Mouse (Mus musculus) kidney, embryonic 14.5 days (tissue): Measurements from ENCODE around the gene Arhgef15. TPM values are rescaled to one million over a fixed set of nuclear protein-coding genes. Genes with fewer than 3 reads are reported as not detected.

ENCODE experiments used
- ATAC-seq: fragments of 200-750 bp; cut with Nextera tagmentation; 2 replicates; pipeline ENCODE4 v1.8.0; 2017; ENCODE audit warnings: moderate number of reproducible peaks, mild to moderate bottlenecking, moderate TSS enrichment, moderate library complexity; ENCODE audit not compliant: low FRiP score, low TSS enrichment
- H3K27ac ChIP-seq: fragments of 300-500 bp; sonication (generic); 2 replicates; pipeline ENCODE4 v1.5.1; 2014; ENCODE audit warnings: low read depth, mild to moderate bottlenecking, low read length, moderate library complexity, mixed read lengths
- H3K27me3 ChIP-seq: fragments of 300-500 bp; sonication (generic); 2 replicates; pipeline ENCODE4 v1.6.1; 2014; ENCODE audit warnings: mild to moderate bottlenecking, low read length; ENCODE audit not compliant: control insufficient read depth, insufficient read depth
- H3K36me3 ChIP-seq: fragments of 300-500 bp; sonication (generic); 2 replicates; pipeline ENCODE4 v1.6.1; 2014; ENCODE audit warnings: low read length, mixed read lengths; ENCODE audit not compliant: control insufficient read depth, insufficient read depth
- H3K4me1 ChIP-seq: fragments of 300-500 bp; sonication (generic); 2 replicates; pipeline ENCODE4 v1.6.1; 2014; ENCODE audit warnings: low read length, mixed read lengths; ENCODE audit not compliant: control insufficient read depth, insufficient read depth
- H3K4me2 ChIP-seq: fragments of 300-500 bp; sonication (generic); replicated peaks from 2 replicates; pipeline ENCODE4 v1.6.1; 2014; ENCODE audit warnings: low read depth, mild to moderate bottlenecking, low read length
- H3K4me3 ChIP-seq: fragments of 300-500 bp; sonication (generic); 2 replicates; pipeline ENCODE4 v1.5.1; 2014; ENCODE audit warnings: mild to moderate bottlenecking, low read length
- H3K9ac ChIP-seq: fragments of 300-500 bp; sonication (generic); 2 replicates; pipeline ENCODE4 v1.6.1; 2014; ENCODE audit warnings: low read depth, mild to moderate bottlenecking, low read length, moderate library complexity
- H3K9me3 ChIP-seq: fragments of 300-500 bp; sonication (generic); 2 replicates; pipeline ENCODE4 v1.6.1; 2016; ENCODE audit warnings: low read length; ENCODE audit not compliant: control insufficient read depth
- WGBS: fragments of 180-500 bp; shearing (Covaris S2); extraction: QIAGEN DNeasy Blood & Tissue Kit; methylation state at CpG from one replicate; pipeline ENCODE4 v1.1.7; 2014; 5-methylcytosine and 5-hydroxymethylcytosine counted together
- polyA plus RNA-seq: library from polyadenylated mRNA; unstranded; fragments of >200 nt; fragmentation: Nextera tagmentation; extraction: Ambion mirVana; gene quantifications from 2 replicates; pipeline ENCODE4 v1.2.1, GENCODE M21; 2014

Gene Arhgef15
- polyA plus RNA-seq, 1 experiment from 2014 or later: 15.9 TPM

DNA sequence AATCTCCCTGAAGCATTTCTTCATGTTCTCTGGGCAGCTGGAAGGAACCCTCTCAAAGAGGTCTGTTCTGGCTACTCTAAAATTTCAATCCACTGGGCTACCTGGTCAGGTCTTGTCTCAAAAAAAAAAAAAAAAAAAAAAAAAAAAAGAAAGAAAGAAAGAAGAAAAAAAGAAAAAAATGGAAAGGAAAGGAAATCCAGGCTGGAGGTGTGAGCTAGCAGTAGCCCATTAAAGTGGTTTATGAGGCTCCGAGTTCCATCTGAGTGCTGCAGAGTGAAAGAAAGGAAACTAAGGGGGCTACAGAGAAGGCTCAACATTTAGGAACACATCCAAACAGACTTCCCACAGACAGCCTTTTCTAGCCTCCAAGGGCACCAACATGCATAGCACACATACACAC, 691 bp upstream of the Arhgef15 start:
- Histone ChIP-seq H3K4me3 (no peak overlapping the region), H3K9me3 (no peaks in the 10 kb centered on the region), H3K36me3 (no peaks in the 10 kb centered on the region), H3K27me3 (peaks cover 15% of the 10 kb centered on the region), H3K9ac (no peak overlapping the region), H3K27ac (no peak overlapping the region), H3K4me1 (no peaks in the 10 kb centered on the region; the same call in 1 of the 2 replicates), H3K4me2 (no peak overlapping the region)
- no peak for ATAC-seq
- 80% methylated on average over 1 of the region's 1 CpGs for WGBS

DNA sequence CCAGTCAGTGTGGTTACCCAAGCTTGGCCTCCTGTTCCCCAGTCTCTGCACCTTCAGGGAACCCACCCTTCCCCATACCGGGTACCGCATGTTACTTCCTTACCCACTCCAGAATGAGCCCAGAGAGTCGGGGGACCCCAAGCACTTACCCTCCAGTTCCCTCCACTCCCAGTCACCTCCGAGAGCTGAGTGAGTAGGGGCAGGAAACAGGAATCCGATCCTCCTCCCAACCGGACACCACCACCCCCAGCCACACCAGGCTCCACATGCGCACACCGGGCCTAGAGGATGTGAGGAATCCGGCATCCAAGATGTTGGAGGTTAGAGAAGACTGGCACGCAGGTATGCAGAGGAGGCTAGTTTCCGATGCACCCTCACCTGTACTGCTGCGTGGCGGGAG, 583 bp downstream of the Arhgef15 start:
- H3K27ac ChIP-seq: peak overlapping the region; percentile 60; the same call in 1 of the 2 replicates
- H3K9me3 ChIP-seq: no peaks in the 10 kb centered on the region
- H3K4me3 ChIP-seq: peak overlapping the region; percentile 30
- no peaks in the 10 kb centered on the region for H3K36me3 ChIP-seq
- H3K4me1 ChIP-seq: no peaks in the 10 kb centered on the region; the same call in 1 of the 2 replicates
- 27% methylated on average over 13 of the region's 13 CpGs for WGBS
- H3K4me2 ChIP-seq: peak overlapping the region; percentile 6; the same call in 1 of the 2 replicates
- no peak overlapping the region; the same call in 1 of the 2 replicates for H3K9ac ChIP-seq
- H3K27me3 ChIP-seq: peaks cover 16% of the 10 kb centered on the region
- peak; percentile 40 for ATAC-seq

DNA sequence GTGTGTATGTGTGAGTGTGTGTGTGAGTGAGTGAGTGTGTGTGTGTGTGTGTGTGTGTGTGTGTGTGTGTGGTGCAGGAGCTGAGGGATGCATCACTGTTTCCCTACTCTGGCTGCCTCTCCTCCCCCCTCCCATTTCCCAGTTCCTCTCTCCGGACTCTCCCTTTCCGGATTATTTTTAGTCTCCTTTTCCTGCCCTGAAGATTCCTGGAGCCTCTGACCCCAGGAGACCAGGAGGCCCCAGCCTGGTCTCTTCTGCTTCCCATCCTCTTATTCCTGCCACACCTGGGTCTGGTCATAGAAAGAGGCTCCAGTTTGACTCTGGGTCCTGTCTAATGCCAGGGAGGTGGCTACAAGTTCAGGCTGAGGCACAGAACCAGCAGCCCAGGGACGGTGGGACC, 1.2 kb downstream of the Arhgef15 start:
- no peaks in the 10 kb centered on the region for H3K9me3 ChIP-seq
- 34% methylated on average over 3 of the region's 3 CpGs for WGBS
- H3K9ac ChIP-seq: no peak overlapping the region
- H3K36me3 ChIP-seq: no peaks in the 10 kb centered on the region
- H3K27me3 ChIP-seq: peaks cover 16% of the 10 kb centered on the region
- no peaks in the 10 kb centered on the region; the same call in 1 of the 2 replicates for H3K4me1 ChIP-seq
- peak overlapping the region; percentile 20; the same call in 1 of the 2 replicates for H3K27ac ChIP-seq
- peak overlapping the region; percentile 30 for H3K4me3 ChIP-seq
- peak overlapping the region; percentile 6; the same call in 1 of the 2 replicates for H3K4me2 ChIP-seq
- no peak for ATAC-seq

DNA sequence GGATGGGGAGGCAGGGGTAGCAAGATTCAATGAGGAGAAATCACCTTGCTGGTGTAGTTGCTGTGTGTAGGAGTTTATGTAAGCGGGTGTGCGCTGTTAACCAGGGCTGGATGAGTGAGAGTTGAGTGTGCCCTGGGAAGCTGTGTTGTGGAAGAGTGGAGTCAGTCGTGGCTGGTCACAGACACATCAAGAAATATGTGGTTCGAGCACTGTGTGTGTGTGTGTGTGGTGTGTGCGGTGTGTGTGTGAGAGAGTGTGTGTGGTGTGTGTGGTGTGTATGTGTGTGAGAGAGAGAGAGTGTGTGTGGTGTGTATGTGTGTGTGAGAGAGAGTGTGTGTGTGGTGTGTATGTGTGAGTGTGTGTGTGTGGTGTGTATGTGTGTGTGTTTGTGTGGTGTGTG, 1.8 kb downstream of the Arhgef15 start:
- WGBS: 59% methylated on average over 5 of the region's 5 CpGs
- no peaks in the 10 kb centered on the region for H3K9me3 ChIP-seq
- no peaks in the 10 kb centered on the region for H3K36me3 ChIP-seq
- peak overlapping the region; percentile 29; the same call in 1 of the 2 replicates for H3K4me3 ChIP-seq
- H3K4me1 ChIP-seq: no peaks in the 10 kb centered on the region; the same call in 1 of the 2 replicates
- no peak overlapping the region for H3K27ac ChIP-seq
- ATAC-seq: peak; percentile 13; the same call in 1 of the 2 replicates
- peak overlapping the region; percentile 47 for H3K4me2 ChIP-seq
- H3K9ac ChIP-seq: no peak overlapping the region
- peaks cover 16% of the 10 kb centered on the region for H3K27me3 ChIP-seq

DNA sequence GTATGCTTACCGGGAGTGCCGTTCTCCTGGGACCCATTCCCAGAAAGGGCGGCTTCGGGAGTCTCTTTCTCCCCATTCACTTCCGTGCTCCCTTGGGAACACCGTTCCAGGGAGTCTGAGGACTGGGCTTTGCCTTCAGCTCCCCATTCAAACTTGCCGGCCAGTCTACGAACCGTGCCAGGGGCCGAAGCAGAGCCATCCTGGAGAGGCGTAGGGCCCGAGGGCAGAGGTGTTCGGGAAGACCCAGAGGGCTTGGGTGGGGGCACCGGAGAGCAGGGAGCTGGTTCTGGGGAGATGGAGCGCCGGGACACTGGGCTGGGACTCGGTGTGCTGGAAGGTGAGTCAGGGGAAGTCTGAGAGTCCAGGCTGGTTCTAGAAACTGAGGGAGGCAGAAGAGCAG, 2.9 kb downstream of the Arhgef15 start:
- Histone ChIP-seq H3K27me3 (peaks cover 16% of the 10 kb centered on the region), H3K9ac (peak overlapping the region; percentile 13; the same call in 1 of the 2 replicates), H3K27ac (no peak overlapping the region), H3K36me3 (no peaks in the 10 kb centered on the region), H3K4me3 (peak overlapping the region; percentile 29), H3K9me3 (no peaks in the 10 kb centered on the region), H3K4me1 (no peaks in the 10 kb centered on the region; the same call in 1 of the 2 replicates), H3K4me2 (peak overlapping the region; percentile 47)
- 3% methylated on average over 17 of the region's 17 CpGs for WGBS
- no peak for ATAC-seq

DNA sequence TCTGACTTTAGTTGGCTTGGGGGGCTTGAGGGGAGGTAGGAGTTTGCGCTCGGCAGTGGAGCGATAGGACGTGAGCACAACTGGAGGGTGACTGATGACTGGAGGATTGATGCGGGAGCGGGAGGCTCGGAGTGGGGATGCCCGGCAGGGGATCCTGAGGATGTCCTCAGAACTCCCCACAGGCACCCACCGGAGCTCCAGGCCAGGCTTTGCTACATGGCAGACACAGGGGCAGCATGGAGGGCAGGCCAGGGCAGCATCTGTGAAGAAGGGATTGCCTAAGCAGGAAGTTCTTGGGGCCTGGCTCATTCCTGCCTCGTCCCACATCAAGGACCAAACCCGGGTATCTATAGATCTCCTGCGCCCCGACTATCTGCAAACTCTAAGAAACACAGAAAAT, 3.4 kb downstream of the Arhgef15 start:
- Histone ChIP-seq H3K4me3 (peak overlapping the region; percentile 29), H3K4me2 (peak overlapping the region; percentile 47), H3K4me1 (no peaks in the 10 kb centered on the region; the same call in 1 of the 2 replicates), H3K27ac (no peak overlapping the region), H3K27me3 (peaks cover 16% of the 10 kb centered on the region), H3K36me3 (no peaks in the 10 kb centered on the region), H3K9ac (peak overlapping the region; percentile 13; the same call in 1 of the 2 replicates), H3K9me3 (no peaks in the 10 kb centered on the region)
- no peak for ATAC-seq
- 8% methylated on average over 13 of the region's 13 CpGs for WGBS

DNA sequence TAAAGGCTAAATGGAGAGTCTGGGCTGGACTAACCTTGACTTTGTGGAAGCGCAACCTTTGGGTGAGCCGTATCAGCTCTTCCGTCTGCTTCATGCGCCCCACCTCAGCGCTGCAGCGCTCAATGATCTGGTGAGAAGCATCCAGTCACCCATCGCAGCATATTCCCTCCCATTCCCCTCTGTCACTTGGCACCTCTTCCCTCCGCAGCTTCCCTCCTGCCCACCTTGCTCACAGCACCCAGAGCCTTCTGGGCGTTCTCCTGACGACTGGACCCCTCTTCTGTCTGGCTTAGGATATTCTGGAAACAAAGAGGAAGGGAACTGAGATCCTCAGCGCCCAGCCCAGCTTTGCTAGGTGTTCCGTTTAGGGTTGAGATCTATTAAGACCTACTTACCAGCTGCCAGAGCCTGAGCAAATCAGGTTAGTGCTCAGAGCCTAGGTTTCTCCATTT, 9.7 kb downstream of the Arhgef15 start:
- ATAC-seq: peak; percentile 37; the same call in 1 of the 2 replicates
- peaks cover 3% of the 10 kb centered on the region; the same call in 1 of the 2 replicates for H3K4me1 ChIP-seq
- H3K36me3 ChIP-seq: 0 out of 2 replicates have a peak, but pooled peaks cover 3% of the 10 kb centered on the region
- 10% methylated on average over 12 of the region's 12 CpGs for WGBS
- H3K27ac ChIP-seq: no peak overlapping the region
- H3K4me3 ChIP-seq: peak overlapping the region; percentile 12; the same call in 1 of the 2 replicates
- H3K9ac ChIP-seq: peak overlapping the region; percentile 2; the same call in 1 of the 2 replicates
- peak overlapping the region; percentile 23; the same call in 1 of the 2 replicates for H3K4me2 ChIP-seq
- no peaks in the 10 kb centered on the region for H3K9me3 ChIP-seq
- H3K27me3 ChIP-seq: no peaks in the 10 kb centered on the region; the same call in 1 of the 2 replicates

DNA sequence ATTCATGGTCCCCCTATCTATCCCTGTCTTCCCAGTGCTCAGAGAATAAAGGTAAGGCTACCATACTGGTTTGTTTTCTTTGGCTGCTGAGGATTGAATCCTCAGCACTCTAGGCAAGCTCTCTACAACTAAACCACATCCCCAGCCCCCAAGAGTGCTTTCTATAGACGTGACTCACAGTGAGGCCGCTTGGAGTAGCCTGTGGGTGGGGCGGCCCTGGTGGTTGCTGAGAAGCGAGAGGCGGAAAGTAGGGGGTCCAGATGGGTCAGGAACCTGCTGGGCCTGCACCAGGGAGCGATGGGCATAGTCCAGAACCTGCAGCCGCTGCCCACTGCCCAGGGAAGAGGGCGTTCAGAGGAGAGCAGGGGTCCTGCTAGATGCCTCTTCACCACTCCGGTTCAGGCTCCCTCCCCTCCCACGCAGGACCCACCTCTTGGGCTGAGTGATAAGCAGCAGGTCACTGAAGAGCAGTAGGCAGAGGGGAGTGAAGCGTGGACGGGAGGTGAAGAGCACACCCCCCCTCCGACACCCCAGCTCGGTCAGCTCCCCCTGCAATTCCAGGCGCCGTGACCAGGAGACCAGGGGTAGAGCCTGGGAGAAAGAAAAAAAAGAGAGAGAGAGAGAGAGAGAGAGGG, 10.4 kb downstream of the Arhgef15 start:
- H3K4me3 ChIP-seq: peak overlapping the region; percentile 18
- peak; percentile 44 for ATAC-seq
- H3K9me3 ChIP-seq: no peaks in the 10 kb centered on the region
- peaks cover 3% of the 10 kb centered on the region; the same call in 1 of the 2 replicates for H3K4me1 ChIP-seq
- no peaks in the 10 kb centered on the region; the same call in 1 of the 2 replicates for H3K27me3 ChIP-seq
- 0 out of 2 replicates have a peak, but pooled peaks cover 3% of the 10 kb centered on the region for H3K36me3 ChIP-seq
- 15% methylated on average over 16 of the region's 16 CpGs for WGBS
- peak overlapping the region; percentile 37 for H3K9ac ChIP-seq
- no peak overlapping the region for H3K27ac ChIP-seq
- peak overlapping the region; percentile 36 for H3K4me2 ChIP-seq

DNA sequence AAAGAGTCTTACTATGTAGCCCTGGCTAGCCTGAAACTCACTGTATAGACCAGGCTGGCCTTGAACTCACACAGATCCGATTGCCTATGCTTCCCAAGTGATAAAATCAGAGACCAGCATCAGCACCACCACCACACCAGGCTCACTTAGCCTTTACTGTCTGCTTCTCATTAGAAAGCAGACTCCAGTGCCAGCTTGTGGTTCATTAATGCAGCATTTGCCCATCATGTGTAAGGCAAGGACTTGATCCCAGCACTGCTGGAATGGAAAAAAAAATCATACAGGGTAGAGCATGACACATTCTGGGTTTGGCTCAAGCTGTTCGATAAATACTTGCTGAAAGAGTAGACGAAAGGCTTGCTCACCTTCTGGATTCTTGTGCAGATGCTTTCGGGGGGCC, 11.3 kb downstream of the Arhgef15 start:
- H3K4me2 ChIP-seq: no peak overlapping the region
- ATAC-seq: no peak
- no peak overlapping the region for H3K27ac ChIP-seq
- peaks cover 3% of the 10 kb centered on the region; the same call in 1 of the 2 replicates for H3K4me1 ChIP-seq
- WGBS: 89% methylated on average over 4 of the region's 4 CpGs
- no peak overlapping the region for H3K4me3 ChIP-seq
- no peak overlapping the region for H3K9ac ChIP-seq
- 0 out of 2 replicates have a peak, but pooled peaks cover 3% of the 10 kb centered on the region for H3K36me3 ChIP-seq
- H3K9me3 ChIP-seq: no peaks in the 10 kb centered on the region
- H3K27me3 ChIP-seq: no peaks in the 10 kb centered on the region
